Mouse (Mus musculus) heart, embryonic 13.5 days (tissue): ENCODE measurements around the gene Sec31a. TPM values are rescaled to one million over a fixed set of nuclear protein-coding genes. Genes with fewer than 3 reads are reported as not detected.
A peak's percentile ranks its signal among the peaks of the same experiment; 100 is the strongest.

ENCODE experiments used
- ATAC-seq: fragments of 200-750 bp; cut with Nextera tagmentation; 2 replicates; pipeline ENCODE4 v1.8.0; 2017; ENCODE audit warnings: moderate TSS enrichment; ENCODE audit not compliant: insufficient number of reproducible peaks, low FRiP score, low TSS enrichment; ENCODE audit errors: extremely low read depth
- H3K27ac ChIP-seq: fragments of 300-500 bp; sonication (generic); replicated peaks from 2 replicates; pipeline ENCODE4 v1.5.1; 2015; ENCODE audit warnings: moderate library complexity, mild to moderate bottlenecking, inconsistent platforms
- H3K27me3 ChIP-seq: fragments of 300-500 bp; sonication (generic); replicated peaks from 2 replicates; pipeline ENCODE4 v1.6.1; 2015; ENCODE audit warnings: mild to moderate bottlenecking, inconsistent platforms
- H3K36me3 ChIP-seq: fragments of 300-500 bp; sonication (generic); 2 replicates; pipeline ENCODE4 v1.6.1; 2015; ENCODE audit warnings: mild to moderate bottlenecking, inconsistent platforms
- H3K4me1 ChIP-seq: fragments of 300-500 bp; sonication (generic); 2 replicates; pipeline ENCODE4 v1.6.1; 2015; ENCODE audit warnings: inconsistent platforms
- H3K4me2 ChIP-seq: fragments of 300-500 bp; sonication (generic); 2 replicates; pipeline ENCODE4 v1.6.1; 2015; ENCODE audit warnings: inconsistent platforms, mild to moderate bottlenecking, moderate library complexity
- H3K4me3 ChIP-seq: fragments of 300-500 bp; sonication (generic); 2 replicates; pipeline ENCODE4 v1.5.1; 2015; ENCODE audit warnings: moderate library complexity, mild to moderate bottlenecking, inconsistent platforms
- H3K9ac ChIP-seq: fragments of 300-500 bp; sonication (generic); 2 replicates; pipeline ENCODE4 v1.6.1; 2015; ENCODE audit warnings: inconsistent platforms, mild to moderate bottlenecking, moderate library complexity
- H3K9me3 ChIP-seq: fragments of 300-500 bp; sonication (generic); 2 replicates; pipeline ENCODE4 v1.6.1; 2016; ENCODE audit warnings: inconsistent platforms
- WGBS: fragments of 180-500 bp; shearing (Covaris S2); methylation state at CpG from one replicate; pipeline ENCODE4 v1.1.7; 2015; ENCODE audit warnings: mixed read lengths; 5-methylcytosine and 5-hydroxymethylcytosine counted together
- polyA plus RNA-seq: library from polyadenylated mRNA; unstranded; fragments of >200 nt; fragmentation: Nextera tagmentation; extraction: Ambion mirVana; gene quantifications from 2 replicates; pipeline ENCODE4 v1.2.1, GENCODE M21; 2015

The Sec31a gene
- 137 and 146 TPM in 2 replicates for polyA plus RNA-seq

DNA sequence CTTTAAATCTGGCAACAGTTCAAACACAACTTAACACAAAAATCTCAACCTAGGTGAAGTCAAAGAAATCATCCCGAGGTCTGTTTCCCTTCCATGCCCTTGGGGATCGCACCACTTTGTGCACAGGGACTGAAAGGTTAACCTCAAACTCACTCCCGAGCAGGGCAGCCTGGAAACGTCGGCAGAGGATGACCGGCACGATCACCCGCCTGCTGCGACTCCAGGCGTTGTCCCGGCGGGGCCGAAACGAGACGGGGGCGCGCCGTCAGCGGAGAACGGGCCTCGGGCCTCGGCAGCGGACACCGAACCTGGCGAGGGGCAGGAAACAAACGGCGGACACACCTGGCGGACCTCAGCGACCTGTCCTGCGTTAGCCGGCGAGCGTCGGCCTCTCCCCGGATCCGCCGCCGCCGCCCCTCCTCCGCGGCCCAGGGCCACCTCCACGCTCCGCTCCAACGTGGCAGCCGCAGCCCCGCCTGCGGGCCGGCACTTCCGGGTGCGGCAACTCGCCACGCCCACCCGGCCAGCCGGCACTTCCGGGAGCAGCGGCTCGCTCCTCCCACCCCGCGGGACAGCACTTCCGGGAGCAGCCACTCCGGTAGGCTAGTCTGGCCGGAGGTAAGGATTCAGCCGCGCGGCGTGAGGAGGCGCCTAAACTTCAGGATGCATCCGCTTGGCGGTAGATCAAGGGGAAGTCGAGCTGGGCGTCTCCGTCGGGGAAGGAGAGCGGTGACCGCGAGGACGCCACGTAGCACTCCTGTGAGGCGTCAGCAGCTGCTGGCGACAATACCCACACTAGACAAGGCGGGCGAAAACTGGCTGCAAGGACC lies at the start of gene Sec31a:
Gene Sec31a (minus strand): TSS at position 474 of the 830 bp plus-strand sequence.
- Histone ChIP-seq H3K27ac (peak within 1 kb of the TSS; percentile 94), H3K27me3 (no peaks in the 10 kb centered on the region), H3K9me3 (no peaks in the 10 kb centered on the region), H3K4me1 (peaks cover 39% of the 10 kb centered on the region), H3K4me3 (peak within 1 kb of the TSS; percentile 87), H3K9ac (peak within 1 kb of the TSS; percentile 93), H3K4me2 (peak within 1 kb of the TSS; percentile 73), H3K36me3 (peaks cover 30% of the 10 kb centered on the region)
- peak; percentile 97 for ATAC-seq
- under 1% methylated on average over 76 of the region's 82 CpGs for WGBS

DNA sequence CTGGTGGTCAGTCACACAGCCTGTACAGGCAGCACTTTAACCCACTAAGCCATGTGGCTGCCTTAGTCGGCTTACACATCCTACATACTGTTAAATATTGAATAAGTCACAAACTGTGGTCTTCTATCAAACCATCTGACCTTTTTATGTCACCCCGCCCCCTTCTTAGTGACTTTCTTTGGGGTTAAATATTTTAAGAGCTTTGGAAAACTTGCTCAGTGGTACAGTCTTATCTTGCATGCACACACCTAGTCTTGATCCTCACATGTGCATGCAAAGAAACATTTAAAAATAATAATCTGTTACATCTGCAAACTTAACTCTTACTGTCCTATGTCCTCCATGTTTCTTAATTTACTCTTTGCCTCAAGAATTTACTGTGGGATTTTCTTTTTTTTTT lies 46.3 kb upstream of the Sec31a start:
- Histone ChIP-seq H3K4me3 (no peak overlapping the region), H3K9ac (no peak overlapping the region), H3K27ac (no peak overlapping the region), H3K4me1 (no peaks in the 10 kb centered on the region), H3K36me3 (peaks cover 59% of the 10 kb centered on the region), H3K4me2 (no peak overlapping the region), H3K9me3 (0 out of 2 replicates have a peak, but pooled peaks cover 5% of the 10 kb centered on the region), H3K27me3 (no peaks in the 10 kb centered on the region)
- no peak for ATAC-seq
- 95% methylated on average over 2 of the region's 2 CpGs for WGBS

DNA sequence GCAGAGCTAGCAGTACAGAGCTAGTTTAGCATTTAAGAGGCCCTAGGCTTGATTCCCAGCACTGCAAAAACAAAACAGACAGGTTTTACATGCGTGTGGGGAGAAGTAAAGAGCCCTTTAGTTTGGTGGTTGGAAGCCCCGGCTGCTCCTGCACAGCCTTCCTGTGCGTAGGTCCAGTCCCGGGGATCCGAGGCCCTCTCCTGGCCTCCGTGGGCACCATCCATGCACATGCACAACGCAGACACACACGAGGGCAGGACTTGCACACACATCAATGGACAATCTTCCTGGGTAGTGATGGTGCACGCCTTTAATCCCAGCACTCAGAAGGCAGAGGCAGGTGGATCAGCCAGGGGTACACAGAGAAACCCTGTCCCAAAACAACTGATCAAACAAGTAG lies 45.5 kb upstream of the Sec31a start:
- H3K27ac ChIP-seq, result no peak overlapping the region
- WGBS, result 94% methylated on average over 9 of the region's 9 CpGs
- H3K4me1 ChIP-seq, result no peaks in the 10 kb centered on the region
- no peak overlapping the region for H3K4me2 ChIP-seq
- H3K9ac ChIP-seq, result no peak overlapping the region
- H3K36me3 ChIP-seq, result peaks cover 66% of the 10 kb centered on the region
- H3K27me3 ChIP-seq, result no peaks in the 10 kb centered on the region
- ATAC-seq, result no peak
- H3K9me3 ChIP-seq, result 0 out of 2 replicates have a peak, but pooled peaks cover 5% of the 10 kb centered on the region
- no peak overlapping the region for H3K4me3 ChIP-seq

DNA sequence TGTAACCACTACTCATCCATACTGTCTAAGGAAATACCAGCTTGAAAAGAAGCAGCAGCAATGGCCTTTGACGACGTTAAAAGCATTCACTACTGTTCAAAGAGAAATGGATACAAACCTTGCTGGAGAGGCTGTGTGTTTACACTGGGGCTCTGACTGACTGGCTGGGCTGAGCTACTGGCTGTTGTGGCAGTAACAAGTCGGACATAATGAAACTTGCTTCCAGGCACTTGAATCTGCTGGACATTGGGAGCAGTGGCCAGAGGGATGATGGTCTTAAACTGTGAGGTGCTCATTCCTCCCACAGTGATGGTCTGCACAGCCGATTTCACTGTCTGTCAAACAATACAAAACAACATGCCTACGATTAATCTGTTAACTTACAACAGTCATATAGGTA lies 43.4 kb upstream of the Sec31a start:
- ATAC-seq, result no peak
- Histone ChIP-seq H3K4me1 (no peaks in the 10 kb centered on the region), H3K4me2 (no peak overlapping the region), H3K4me3 (no peak overlapping the region), H3K36me3 (peaks cover 76% of the 10 kb centered on the region), H3K9ac (no peak overlapping the region), H3K9me3 (0 out of 2 replicates have a peak, but pooled peaks cover 5% of the 10 kb centered on the region), H3K27ac (no peak overlapping the region), H3K27me3 (no peaks in the 10 kb centered on the region)
- WGBS, result 91% methylated on average over 5 of the region's 5 CpGs

DNA sequence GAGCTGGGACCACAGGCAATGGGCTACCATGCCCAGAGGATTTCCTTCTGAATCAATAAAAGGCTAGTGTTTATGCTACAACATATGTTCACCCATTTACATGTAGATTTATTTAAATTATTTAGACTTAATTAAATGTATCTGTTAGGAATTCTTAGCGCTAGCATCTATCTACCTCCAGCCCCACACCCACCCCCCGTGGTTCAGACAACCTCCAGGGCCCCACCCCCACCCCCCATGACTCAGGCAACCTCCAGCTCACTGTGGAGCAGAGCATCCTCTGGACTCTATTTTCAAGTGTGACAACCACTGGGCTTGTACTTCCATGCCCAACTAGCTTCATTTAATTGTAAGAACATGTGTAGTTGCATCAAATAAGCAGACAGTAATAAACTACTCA lies 35.8 kb upstream of the Sec31a start:
- no peaks in the 10 kb centered on the region for H3K9me3 ChIP-seq
- no peak overlapping the region for H3K4me2 ChIP-seq
- ATAC-seq, result no peak
- H3K4me1 ChIP-seq, result no peaks in the 10 kb centered on the region
- WGBS, result 83% methylated on average over 2 of the region's 2 CpGs
- H3K4me3 ChIP-seq, result no peak overlapping the region
- no peak overlapping the region for H3K27ac ChIP-seq
- no peaks in the 10 kb centered on the region for H3K27me3 ChIP-seq
- no peak overlapping the region for H3K9ac ChIP-seq
- H3K36me3 ChIP-seq, result peaks cover 90% of the 10 kb centered on the region

DNA sequence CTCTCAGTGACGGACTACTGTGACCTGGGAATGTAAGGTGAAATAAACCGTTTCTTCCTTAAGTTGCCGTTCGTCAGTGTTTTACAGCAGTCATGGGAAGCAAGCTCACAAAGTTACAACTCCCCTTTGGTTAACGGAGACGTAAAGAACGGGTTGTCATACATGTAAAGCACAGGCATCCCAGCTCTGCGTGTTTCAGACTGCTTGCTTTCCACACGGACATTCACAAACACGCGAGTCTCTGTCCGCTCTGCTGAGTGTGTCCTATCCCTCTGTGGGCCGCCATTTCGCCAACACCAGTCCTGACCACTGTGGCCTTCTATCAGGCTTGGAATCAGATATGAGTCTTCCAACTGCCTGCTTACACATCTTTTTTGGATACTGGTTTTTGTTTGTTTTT lies 22.8 kb upstream of the Sec31a start:
- Histone ChIP-seq H3K9ac (no peak overlapping the region), H3K27me3 (no peaks in the 10 kb centered on the region), H3K4me1 (no peaks in the 10 kb centered on the region), H3K4me3 (no peak overlapping the region), H3K27ac (no peak overlapping the region), H3K4me2 (no peak overlapping the region), H3K9me3 (no peaks in the 10 kb centered on the region), H3K36me3 (peaks cover 34% of the 10 kb centered on the region)
- ATAC-seq, result no peak
- 96% methylated on average over 14 of the region's 14 CpGs for WGBS

DNA sequence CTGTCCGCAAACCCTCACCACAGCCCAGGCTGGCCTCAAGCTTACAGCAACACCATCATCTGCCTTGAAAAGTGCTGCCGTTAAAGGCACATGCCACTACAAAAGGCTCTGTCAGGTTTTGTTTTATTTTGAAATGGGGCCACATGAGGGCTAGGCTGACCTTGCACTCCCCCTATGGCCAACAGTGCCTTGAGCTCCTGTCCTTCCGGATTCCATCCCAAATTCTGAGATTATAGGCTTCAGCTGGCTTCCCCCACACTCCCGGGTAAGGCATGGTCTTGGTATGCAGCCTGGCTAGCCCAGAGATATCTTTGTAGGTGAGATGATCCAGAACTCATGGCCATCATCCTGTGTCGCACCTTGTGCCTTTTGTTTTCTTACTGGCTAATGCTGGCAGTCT lies 21.9 kb upstream of the Sec31a start:
- Histone ChIP-seq H3K4me1 (no peaks in the 10 kb centered on the region), H3K4me2 (no peak overlapping the region), H3K9me3 (no peaks in the 10 kb centered on the region), H3K27me3 (no peaks in the 10 kb centered on the region), H3K9ac (no peak overlapping the region), H3K36me3 (peaks cover 28% of the 10 kb centered on the region), H3K27ac (no peak overlapping the region), H3K4me3 (no peak overlapping the region)
- ATAC-seq, result no peak
- 82% methylated on average over 5 of the region's 5 CpGs for WGBS

DNA sequence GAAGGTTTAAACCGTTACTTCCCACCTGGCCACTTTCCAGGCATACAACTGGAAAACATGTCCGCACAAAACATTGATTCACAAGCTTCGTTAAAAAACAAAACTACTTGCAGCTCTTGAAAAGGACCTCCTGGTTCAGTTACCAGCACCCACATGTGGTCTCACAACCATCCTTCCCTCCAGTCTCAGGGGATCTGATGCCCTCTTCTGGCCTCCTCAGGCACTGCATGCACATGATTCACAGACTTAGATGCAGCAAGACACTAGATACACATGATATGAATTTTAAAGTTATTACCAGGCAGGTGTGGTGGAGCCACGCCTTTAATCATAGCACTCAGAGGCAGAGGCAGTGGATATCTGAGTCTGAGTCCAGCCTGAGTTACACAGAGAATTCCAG lies 21.1 kb upstream of the Sec31a start:
- no peaks in the 10 kb centered on the region for H3K27me3 ChIP-seq
- H3K36me3 ChIP-seq, result peaks cover 26% of the 10 kb centered on the region
- WGBS, result 94% methylated on average over 4 of the region's 4 CpGs
- no peaks in the 10 kb centered on the region for H3K9me3 ChIP-seq
- no peak overlapping the region for H3K27ac ChIP-seq
- H3K4me1 ChIP-seq, result no peaks in the 10 kb centered on the region
- H3K4me3 ChIP-seq, result no peak overlapping the region
- H3K9ac ChIP-seq, result no peak overlapping the region
- no peak overlapping the region for H3K4me2 ChIP-seq
- ATAC-seq, result no peak

DNA sequence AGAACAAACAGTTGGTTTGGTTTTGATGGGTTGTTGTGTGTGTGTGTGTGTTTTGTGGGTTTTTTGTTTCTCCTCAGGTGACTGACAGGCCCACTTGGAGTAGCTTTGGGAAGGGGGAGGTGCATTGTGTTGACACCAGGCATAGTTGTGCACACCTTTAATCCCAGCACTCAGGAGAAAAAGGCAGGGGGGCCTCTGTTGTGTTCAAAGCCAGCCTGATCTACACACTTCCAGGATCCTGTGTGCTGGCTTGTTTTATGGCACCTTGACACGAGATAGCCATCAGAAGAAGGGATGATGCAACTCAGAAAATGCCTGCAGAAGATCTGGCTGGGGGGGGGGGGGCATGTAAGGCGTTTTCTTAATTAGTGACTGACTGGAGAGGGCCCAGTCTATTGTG lies 14.9 kb upstream of the Sec31a start:
- no peaks in the 10 kb centered on the region for H3K9me3 ChIP-seq
- 61% methylated on average over 2 of the region's 2 CpGs for WGBS
- H3K27ac ChIP-seq, result no peak overlapping the region
- peaks cover 24% of the 10 kb centered on the region for H3K36me3 ChIP-seq
- H3K4me3 ChIP-seq, result no peak overlapping the region
- ATAC-seq, result no peak
- peak overlapping the region; percentile 85; the same call in 1 of the 2 replicates for H3K9ac ChIP-seq
- peaks cover 37% of the 10 kb centered on the region for H3K4me1 ChIP-seq
- peak overlapping the region; percentile 79; the same call in 1 of the 2 replicates for H3K4me2 ChIP-seq
- no peaks in the 10 kb centered on the region for H3K27me3 ChIP-seq

DNA sequence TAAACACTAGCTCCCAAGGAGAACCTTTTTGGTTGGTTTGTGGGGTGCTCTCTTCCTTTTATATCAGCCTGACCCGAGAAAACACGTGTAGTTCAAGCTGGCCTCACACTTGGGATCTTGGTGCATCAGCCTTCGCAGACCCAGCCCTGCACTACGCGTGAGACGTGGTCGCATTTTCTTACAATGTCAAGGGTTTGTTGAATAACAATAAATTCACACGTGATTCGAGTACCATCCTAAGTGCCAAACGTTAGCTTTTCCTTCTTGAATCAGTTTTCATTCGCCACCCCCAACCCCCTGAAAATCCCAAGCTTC lies 14.0 kb upstream of the Sec31a start:
- Histone ChIP-seq H3K4me1 (peaks cover 47% of the 10 kb centered on the region), H3K27ac (peak overlapping the region; percentile 76), H3K4me3 (peak overlapping the region; percentile 90), H3K9me3 (no peaks in the 10 kb centered on the region), H3K4me2 (peak overlapping the region; percentile 79), H3K36me3 (peaks cover 33% of the 10 kb centered on the region), H3K27me3 (no peaks in the 10 kb centered on the region), H3K9ac (peak overlapping the region; percentile 85)
- no peak for ATAC-seq
- 6% methylated on average over 11 of the region's 11 CpGs for whole genome bisulfite sequencing

DNA sequence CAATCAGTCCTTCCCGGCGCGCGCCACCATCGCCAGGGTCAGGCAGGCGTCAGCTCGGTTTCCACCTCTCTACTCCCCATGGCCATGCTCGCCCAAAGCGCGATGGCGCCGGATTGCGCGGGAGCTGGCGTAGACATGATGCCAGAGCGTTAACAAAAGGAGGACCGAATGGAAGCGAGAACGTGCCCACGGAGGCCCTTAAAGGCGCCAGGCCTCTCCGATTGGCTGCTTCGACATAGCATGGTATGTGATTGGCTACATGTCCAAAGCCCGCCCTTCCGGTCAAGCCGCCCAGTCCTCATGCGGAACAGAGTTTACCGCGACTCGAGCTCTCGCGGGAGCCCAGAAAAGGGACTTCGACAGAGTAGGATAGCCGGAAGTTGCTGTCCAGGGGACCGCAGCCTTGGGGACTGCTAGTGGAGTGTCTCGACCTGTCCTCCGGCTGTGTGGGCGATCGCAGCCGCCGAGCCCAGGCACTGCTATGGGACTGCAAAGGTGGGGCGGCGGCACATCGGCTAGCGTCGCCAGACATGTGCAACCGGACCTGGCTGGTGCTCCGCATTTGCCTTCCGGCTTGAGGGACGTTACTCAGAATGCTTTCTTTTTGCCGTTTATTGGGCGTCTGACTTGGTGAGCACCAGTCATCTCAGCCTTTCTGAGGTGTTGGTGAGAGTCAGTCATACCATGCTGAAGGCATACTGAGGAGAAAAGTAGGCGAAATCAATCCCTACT lies 13.5 kb upstream of the Sec31a start:
- no peaks in the 10 kb centered on the region for H3K9me3 ChIP-seq
- peak overlapping the region; percentile 79 for H3K4me2 ChIP-seq
- peaks cover 52% of the 10 kb centered on the region for H3K4me1 ChIP-seq
- under 1% methylated on average over 53 of the region's 53 CpGs for WGBS
- H3K36me3 ChIP-seq, result peaks cover 38% of the 10 kb centered on the region
- peak; percentile 98 for ATAC-seq
- peak overlapping the region; percentile 90 for H3K4me3 ChIP-seq
- no peaks in the 10 kb centered on the region for H3K27me3 ChIP-seq
- peak overlapping the region; percentile 96 for H3K27ac ChIP-seq
- H3K9ac ChIP-seq, result peak overlapping the region; percentile 96
